Mouse (Mus musculus) lung, postnatal 10 days (tissue): ENCODE results near the gene Plce1.
"Not testable (repeated sequence)": the region's sequence is repeated elsewhere in the genome, so short reads cannot be mapped to it uniquely, and the experiment has no call there.

Experiments
- DNase-seq: peaks from one replicate; pipeline ENCODE4 v3.0.0; 2021

Plce1 gene

DNA sequence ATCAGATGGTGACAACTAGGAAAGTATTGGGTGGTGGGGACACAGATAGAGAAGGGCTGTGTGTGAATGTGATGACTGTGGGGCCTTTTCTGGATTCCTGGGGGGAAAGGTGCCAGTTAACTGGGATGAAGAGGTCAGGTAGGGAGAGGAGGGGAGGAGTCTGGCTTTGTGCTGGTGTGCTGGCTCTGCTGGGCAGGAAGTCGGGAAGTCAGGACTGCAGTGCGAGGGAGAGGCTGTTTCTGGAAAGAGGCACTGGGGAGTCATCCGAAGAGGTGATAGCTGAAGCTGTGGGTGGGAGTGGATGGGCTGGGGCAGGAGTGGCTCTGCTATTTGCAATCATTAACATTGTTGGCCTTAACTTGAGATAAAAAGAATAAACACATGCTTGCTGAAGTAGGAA is 23.7 kb downstream of the Plce1 start:
- peak; percentile 23 for DNase-seq

DNA sequence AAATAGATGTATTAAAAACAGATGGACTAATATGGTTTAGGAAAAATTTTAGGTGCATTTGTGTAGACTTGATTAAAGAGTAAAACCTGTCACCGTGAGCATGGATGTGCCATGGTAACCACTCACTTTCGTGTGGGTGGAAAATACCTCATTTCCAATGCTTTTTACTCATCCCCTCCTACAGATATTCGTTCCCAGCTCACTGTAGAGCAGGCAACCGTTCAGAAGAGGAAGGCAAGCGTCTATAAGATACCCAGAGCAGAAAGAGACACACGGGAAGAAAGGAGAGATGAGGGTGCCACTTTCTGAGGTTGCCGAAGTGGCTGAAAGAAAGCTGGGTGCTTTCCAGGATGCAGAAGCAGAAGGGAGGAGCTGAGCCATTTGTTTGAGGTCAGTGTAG is 25.2 kb downstream of the Plce1 start:
- no peak for DNase-seq

DNA sequence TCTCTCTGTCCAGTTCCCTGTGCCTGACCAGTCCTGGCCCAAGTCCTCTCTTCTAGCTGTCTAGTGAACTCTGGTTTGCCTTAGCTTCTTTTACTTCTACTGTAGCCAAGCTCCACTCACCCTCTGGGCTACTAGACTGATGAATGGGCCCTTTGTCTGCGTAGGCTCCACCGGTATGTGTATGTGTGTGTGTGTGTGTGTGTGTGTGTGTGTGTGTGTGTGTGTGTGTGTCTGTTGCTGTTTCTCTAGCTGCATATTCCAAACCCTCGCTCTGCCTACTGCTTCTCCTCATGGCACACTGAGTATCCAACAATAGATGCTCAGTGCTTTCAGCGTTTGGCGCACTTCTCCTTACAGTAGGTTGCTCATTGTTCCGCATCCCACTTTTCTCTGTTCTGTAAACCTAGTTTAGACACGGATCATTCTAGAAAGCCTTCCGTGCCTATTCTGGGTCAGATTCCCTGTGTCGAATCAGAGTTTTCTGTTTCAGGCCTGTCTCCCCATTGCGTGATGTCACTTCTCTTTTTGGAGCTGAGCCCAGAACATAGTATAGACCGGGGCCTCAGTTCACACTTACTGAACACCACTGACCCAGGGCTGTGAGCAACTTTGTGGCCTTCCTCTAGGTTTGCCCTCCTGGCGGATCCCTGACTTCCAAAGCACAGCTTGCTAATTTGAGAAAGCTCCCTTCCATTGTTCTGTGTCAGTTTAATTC is 26.5 kb downstream of the Plce1 start:
- no peak for DNase-seq

DNA sequence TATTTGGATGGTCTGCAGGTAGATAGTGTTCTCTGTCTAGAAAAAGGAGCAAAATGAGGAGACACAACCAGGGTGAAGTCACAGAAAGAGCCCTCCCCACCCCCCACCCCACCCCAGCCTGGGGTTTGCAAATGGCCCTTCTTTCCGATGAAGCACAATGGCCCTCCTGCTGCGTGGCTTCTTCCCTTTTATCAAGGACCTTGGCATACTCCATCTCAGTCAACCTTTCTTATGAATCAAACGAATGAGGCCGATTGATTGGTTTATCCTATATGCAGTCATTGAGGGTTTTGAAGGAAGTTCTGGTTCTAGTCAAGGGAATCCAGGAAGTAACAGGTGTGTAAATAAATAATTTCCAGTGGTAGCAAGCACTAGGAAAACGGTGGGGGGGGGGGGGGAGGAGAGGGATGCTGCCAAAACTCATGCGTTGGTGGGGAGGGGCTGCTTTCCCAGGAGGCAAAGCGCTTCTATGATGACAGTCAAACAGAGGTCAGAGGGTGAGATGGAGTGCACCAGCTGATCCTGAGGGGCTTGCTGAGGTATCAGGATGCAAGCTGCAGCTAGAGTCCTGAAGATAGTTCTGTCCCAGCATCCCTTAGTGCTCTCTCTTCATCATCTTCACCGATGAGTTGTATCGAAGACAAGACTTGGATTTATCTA is 27.2 kb downstream of the Plce1 start:
- no peak for DNase-seq

DNA sequence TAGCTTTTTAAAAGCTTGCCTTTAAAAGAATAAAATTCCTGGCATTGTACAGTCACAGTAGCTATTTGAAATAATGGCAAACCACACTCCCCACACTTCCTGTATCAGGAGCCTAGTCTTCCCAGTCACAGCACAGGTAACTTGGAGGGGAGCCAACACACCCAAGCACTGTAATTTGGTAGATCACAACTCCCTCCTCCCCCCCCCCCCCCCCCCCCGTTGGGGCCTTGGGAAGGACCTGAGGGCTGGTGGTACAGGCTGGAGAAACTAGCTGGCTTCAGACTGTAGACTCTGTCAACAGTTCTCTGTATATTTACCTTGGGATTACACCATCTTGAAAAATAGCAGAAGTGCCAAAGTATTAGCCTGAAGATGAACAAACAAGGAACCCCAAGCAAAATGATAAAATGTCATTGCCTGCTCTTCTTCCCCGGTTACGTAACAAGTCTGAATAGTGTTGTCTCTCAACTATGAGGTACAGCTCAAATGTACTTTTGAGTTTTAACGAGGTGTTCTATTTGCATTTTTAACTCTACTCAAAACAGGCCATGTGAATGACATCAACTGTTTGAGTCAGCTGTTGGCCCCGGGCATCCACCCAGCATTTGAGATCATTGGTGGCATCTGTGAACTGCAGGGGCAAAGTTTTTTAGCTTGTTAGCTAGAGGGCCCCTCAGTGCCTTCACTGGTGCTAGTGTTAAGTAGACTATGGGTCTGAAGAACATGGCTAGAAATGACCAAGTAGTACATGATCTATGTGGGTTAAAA is 33.7 kb downstream of the Plce1 start:
- peak; percentile 8 for DNase-seq

DNA sequence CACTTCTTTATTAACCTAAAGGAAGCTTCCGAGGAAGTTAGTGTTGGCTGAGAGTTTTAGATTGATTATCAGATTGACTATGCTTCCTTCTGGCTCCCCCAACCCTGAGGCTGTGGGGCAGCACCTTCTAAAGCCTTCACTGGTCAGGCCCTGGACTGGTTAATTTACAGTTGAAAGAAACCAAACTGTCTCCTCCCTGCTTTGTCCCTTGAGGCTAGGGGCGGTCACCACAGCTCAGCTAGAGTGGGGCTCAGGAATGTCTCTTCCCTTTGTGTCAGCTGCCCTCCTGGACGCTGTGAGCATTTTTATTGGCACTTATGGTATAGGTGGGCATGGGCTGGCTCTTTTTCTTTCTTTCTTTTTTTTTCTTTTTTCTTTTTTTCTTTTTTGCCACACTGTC is 45.9 kb downstream of the Plce1 start:
- DNase-seq = no peak

DNA sequence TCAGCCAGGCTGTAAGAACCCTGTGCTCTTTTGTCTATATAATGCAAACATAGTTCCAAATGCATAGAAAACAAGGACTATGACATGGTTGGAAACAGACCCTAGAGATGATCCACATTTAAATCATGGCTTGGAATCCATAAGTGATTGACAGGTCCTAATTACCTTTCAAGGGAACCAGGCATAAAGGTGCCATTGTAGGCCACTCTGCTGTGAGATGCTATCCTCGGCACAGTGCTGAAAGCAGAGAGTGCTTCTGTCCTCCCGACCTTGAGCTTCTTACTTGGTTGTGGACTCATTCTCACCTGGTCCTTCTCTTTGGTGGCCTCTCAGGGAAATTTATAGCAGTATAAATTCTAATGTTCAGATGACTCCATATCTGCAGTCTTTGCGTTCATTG is 46.6 kb downstream of the Plce1 start:
- no peak for DNase-seq

DNA sequence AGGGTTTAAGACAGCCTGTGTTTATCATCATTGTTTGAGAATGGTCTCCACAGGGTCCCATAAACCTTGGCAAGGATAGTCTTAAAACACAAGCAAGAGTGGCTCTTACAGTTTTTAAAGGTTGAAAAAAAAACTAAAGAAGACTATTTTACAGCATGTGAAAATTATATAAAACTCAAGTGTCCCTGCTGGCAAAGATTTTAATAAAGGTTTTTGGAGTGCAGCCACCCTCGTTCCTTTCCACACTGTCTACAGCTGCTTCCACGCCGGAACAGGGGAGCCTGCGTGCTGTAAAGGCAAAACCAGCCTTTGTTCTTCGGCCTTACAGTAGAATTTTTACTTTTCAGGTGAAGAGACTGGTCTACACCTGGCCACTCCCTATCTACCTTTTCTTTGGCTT is 52.3 kb downstream of the Plce1 start:
- DNase-seq = no peak

DNA sequence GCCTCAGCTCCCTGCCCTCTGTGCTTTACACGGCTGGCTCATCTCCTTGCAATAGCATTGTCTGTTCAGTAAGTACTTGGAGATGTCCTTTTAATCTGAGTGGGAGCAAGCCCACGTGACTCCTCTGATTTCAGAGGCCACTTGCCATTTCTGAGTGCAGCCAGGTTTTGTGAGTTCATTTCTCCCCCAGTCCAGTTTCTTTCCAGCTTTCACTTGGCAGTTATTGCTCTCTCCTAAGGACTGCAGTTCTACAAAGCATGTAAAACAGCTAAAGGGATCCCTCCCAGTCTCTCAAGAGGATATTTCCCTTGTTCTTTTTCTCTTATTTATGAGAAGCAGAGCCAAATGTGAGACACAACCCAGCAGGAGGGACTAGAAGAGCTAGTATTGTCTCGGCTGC is 58.4 kb downstream of the Plce1 start:
- no peak for DNase-seq

DNA sequence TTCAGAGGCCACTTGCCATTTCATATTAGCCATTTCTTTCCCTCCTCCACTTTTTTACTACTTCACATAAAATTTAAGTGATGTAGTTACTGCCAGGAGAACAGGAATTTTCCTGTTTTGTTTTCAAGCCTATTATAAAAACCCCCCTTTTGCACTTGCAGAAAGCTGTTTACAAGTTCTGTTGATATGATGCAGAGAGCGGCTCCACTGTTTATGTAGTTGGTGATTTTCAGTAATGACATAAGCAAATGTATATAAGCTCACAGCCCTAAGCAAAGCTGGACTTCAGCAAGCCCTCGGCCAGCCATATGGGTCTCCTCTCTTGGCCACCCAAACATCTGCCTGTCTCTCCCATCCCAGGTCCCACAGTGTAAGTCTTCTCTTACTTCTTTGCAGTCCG is 59.6 kb downstream of the Plce1 start:
- DNase-seq = no peak

DNA sequence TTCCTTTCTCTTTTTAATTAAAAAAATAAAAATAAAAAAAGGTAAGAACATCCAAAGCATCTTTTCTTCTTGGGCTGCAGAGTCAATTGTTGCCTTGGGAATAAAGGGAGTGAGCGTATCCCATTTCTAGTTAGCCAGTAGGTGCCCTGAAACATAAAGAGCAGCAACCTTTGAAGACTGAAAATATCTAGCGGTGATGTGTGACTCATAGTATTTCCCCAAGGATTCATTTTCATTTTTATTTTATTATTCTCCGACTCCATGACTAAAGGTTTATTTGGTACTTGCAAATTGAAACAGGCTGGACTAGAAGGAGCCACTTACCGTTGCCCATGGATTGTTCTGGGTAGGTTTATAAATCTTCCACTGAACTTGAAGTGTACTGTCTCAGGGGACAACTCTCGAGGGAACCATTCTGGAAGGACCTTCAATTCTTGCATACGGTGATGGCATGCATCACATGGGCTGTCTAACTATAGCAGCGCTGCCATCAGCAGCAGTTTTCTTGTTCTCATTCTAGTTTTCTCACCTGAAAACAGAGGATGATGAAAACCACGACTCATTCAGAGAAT is 68.7 kb downstream of the Plce1 start:
- DNase-seq = no peak

DNA sequence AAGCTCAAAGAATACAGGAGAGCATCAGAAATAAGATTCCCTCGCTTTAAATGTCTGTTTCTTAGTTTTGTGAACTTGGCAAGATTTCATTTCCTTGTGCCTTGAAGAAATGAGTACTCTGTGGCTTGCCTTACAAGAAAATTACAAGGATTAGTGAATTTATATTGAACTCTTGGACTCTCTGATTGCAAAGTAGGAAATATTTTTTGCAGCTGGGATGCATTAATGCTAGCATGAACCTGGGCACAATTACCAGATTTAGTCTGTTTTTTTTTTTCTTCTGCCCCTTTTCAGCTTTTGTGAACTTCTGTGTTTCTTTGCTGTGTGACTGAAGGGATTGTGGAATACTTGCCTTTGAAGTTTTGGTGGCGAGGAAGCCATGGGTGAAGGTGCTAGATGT is 72.6 kb downstream of the Plce1 start:
- no peak for DNase-seq

DNA sequence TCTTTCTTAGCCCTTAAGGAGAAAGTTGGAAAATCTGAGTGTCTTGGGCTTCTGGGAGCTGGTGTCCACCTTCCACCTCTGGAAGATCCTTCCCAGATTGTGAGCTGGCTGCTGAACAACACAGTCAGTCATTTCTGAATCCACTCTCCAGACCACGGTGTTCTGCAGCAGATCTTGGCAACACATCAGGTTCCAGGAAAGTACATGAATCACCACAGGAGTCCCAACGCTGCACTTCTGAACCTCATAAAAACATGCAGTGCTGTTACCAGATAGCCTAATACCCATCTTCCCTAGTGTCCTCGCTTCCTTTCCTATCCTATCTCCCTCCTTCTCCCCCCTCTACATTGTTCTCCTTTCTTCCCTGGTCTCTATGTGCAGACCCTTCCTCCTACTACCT is 74.5 kb downstream of the Plce1 start:
- no peak for DNase-seq

DNA sequence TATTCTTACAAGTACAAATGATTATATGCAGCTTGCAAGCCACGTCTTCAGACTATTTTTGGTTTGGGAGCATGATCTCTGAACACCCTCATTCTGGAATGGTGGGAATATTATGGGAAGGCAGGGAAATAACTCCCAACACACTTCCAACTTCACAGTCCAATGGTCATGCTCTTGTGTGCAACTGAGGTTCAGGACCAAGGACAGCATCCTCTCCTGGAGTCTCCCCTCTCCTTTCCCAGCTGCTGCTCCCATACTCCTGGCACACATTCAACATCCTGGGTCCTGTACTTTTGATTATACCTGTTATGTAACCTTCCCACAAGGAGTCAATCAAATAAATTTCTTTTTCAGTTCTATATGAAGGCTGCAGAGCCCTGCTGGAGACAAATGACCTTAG is 77.9 kb downstream of the Plce1 start:
- peak; percentile 55 for DNase-seq

DNA sequence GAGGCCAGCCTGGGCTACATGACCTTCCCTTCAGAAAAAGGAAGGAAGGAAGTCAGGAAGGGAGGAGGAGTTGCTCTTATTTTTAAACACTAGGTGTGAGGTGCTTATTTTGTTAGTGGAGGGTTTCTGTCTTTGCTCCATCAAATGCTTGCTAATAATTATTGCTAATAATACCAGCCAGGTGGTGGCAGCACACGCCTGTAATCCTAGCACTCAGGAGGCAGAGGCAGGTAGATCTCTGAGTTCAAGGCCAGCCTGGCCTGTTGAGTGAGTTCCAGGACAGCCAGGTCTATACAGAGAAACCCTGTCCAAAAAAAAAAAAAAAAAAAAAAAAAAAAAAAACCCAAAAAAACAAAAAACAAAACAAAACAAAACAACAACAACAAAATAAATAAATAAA is 81.0 kb downstream of the Plce1 start:
- not testable (repeated sequence) for DNase-seq

DNA sequence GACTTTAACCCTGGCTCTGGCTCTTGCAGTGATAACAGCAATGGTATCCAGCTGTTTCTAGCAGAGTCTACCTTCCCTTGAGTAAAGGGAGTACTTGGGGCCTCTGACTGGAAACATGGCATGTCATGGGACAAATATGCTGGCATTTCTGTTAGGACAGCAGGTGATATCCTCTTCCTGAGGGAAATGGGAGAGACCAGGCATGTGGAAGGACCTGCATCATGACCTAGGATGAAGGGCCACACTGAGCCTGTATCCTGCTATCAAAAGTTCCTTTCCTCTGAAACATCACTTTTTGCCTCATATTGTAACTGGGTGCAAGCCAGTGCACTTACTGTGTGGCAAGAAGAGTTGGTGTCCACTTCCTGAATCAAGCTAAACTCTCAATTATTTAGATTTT is 85.2 kb downstream of the Plce1 start:
- no peak for DNase-seq

DNA sequence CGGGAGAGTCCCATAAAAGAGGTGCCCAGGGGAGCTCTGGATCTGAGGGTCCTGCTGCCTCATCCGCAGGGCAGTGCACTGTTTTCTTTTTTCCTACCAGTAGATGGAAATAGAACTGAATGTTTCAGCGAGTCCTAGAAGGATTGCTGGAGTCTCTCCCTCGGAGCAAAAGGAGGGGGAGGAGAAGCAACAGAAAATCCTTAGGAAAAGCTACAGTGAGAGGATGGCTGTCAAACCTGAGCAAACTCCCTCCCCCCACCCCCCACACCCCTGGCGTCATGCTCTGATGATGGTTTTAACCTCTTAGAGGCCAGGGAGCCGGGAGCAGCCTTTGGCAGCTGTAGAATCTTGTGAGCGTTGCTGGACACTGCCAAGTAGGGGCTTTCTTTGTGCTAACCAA is 85.8 kb downstream of the Plce1 start:
- peak; percentile 29 for DNase-seq

DNA sequence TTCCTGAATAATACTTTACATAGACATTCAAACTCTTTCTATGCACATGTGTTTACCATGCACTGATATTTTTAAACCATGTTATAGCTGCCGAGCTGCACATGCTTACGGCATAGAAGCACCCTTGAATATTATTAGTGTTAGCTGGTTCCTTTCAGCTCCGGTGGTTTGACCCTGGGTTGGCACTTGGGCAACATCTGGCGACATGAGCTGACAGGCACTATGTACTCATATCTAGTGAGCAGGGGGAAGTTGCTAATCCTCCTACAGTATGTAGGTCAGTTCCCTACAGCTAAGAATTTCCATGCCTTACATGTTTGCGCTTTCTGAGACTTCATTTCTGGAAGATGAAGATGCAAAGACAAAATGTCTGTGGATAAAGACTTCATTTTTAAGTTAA is 86.4 kb downstream of the Plce1 start:
- no peak for DNase-seq

DNA sequence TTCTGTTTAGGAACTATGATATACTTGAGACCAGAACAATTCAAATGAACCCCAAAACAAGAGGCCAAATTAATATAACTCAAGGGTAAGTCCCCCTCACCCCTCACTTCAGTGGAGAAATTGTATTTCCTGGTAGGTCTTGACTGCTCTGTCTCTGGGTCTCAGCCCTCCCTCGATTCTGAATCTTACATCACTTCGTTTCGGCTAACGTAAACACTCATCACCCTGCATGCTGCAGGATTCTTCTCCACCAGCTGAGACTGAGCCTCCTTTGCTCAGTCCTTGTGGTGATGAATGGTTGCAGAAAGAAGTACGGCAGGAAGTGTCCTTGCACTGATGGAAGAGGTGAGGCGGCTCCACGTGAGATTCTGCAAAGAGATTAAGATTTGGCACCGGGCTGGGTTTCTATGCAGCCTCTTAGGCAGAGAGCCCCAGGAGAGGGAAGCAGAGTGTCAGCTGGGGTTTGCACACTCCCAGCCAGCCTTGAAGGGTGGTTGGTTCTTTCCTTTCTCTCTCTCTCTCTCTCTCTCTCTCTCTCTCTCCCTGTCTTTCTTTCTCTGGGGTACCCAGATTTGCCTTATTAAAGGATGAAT is 97.7 kb downstream of the Plce1 start:
- peak; percentile 12 for DNase-seq

DNA sequence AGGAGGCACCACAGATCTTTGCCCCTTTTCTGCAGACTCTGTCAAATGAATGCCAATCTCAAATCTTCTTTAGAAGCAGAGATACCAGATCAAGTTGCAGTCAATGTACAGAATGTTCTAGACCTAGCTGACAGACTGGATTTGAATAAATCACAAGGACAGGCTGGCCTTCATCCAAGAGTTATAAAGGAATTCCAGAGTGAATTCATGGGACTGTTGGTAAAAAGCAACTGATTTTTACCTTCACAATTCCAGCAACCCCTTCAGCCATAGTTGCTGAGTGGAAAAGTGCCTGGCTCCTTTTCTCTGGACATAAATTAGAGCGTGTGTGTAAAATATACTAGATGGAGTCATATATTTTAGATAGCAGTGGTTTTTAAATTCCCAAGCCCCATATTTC is 102.0 kb downstream of the Plce1 start:
- no peak for DNase-seq

DNA sequence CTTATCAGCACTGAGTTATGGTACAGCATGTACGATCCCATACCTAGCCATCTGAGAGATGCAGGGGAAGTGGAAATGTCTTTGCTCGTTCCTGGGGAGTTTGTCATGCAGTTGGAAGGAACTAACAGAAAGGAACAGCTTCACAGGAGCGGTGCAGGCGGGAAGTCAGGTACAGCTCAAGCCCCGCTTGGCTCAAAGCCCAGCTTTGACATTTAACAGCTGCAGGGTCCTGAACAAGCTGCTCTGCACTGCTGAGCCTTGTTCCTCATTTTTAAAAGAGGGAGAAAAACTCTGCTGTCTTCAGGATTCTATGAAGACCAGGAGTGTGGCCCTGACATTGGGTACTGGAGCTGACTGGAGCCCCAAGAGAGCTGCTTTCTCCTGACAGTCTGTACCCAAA is 106.7 kb downstream of the Plce1 start:
- DNase-seq = no peak

DNA sequence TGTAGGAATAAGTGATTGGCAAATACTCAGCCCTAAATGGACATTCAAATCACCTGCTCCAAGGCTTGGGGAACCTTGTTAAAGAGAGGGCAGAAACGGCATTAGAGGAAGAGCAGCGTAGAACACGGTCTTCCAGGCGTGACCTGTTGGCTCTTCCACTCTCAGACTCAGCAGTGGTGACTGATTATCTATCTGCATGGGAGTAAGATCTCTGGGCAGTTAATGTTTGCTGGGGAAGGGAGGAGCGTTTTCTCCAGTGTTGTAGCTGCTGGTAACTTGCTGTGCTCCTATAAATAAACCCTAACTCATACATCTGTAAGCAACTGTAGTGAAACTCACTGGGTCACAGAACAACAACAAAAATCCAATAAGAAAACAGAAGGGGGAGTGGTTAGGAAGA is 108.6 kb downstream of the Plce1 start:
- no peak for DNase-seq

DNA sequence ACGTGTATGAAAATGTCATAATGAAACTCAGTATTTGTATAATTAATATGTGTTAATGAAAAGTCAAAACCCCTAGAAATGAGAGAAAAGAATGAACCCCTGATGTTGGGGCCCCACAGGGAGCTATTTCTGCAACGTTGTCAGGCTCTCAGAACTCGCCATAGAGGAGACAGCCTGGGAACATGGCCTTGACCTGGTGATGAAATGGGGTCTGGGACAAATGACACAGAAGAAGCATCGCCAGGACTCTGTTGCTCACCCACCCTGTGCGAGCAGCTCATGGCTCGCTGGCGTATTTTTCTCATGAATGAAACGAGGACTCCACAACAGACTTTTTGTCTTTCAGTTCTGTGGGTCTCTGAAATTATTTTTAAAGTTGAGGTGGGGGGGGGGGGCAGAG is 109.0 kb downstream of the Plce1 start:
- DNase-seq = no peak
